Mouse (Mus musculus) heart, postnatal 0 days (tissue): ENCODE measurements around the gene Trip12.

Source experiments
- CTCF ChIP-seq: IDR thresholded peaks from 2 replicates; pipeline ENCODE4 v1.5.1; 2016; ENCODE audit warnings: antibody characterized with exemption, control low read depth, low read depth
- EP300 ChIP-seq: IDR thresholded peaks from 2 replicates; pipeline ENCODE4 v1.6.1; 2016; ENCODE audit warnings: antibody characterized with exemption, low read depth

DNA sequence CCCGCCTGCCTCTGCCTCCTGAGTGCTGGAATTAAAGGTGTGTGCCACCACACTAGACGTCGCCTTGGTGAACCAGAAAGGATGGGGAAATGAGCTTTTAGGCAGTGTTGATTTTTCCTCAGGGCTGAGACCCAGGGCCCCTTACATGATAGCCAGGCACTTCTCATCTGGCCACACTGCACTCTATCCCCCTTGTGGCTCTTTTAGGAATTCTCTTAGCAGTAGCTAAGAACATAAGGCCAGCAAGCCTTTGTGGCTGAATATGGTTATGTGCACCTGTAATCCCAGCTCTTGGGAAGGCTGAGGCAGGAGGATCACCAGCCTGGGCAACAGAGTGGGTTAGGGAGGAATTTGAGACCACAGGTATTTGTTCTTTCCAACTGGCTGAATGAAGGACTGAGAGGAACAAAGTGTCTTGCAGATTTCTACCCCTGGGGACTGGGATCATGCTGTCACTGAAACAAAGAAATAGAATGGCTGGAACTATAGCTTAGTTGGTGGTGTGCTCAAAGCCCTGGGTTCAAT is 26.5 kb upstream of the Trip12 start:
- TF ChIP-seq CTCF (no peak), EP300 (no peak)
